Mouse (Mus musculus) hindbrain, embryonic 11.5 days (tissue): ENCODE data around the gene Alox8. TPM values are rescaled to one million over a fixed set of nuclear protein-coding genes. Genes with fewer than 3 reads are reported as not detected.

ENCODE experiments used
- ATAC-seq: fragments of 200-750 bp; cut with Nextera tagmentation; 2 replicates; pipeline ENCODE4 v1.8.0; 2017; ENCODE audit warnings: mild to moderate bottlenecking, moderate TSS enrichment, moderate library complexity; ENCODE audit not compliant: low FRiP score
- DNase-seq: peaks from one replicate; pipeline ENCODE4 v3.0.0-alpha.2; 2015; ENCODE audit warnings: low spot score
- H3K27ac ChIP-seq: fragments of 300-500 bp; sonication (generic); 2 replicates; pipeline ENCODE4 v1.5.1; 2014; ENCODE audit warnings: mild to moderate bottlenecking, low read depth, low read length
- H3K27me3 ChIP-seq: fragments of 300-500 bp; sonication (generic); 2 replicates; pipeline ENCODE4 v1.6.1; 2014; ENCODE audit warnings: mild to moderate bottlenecking, low read length, moderate library complexity, mixed read lengths; ENCODE audit not compliant: control insufficient read depth, insufficient read depth
- H3K36me3 ChIP-seq: fragments of 300-500 bp; sonication (generic); 2 replicates; pipeline ENCODE4 v1.6.1; 2014; ENCODE audit warnings: mild to moderate bottlenecking, low read length, moderate library complexity, mixed read lengths; ENCODE audit not compliant: control insufficient read depth, insufficient read depth
- H3K4me1 ChIP-seq: fragments of 300-500 bp; sonication (generic); replicated peaks from 2 replicates; pipeline ENCODE4 v1.6.1; 2014; ENCODE audit warnings: low read length, mixed read lengths; ENCODE audit not compliant: control insufficient read depth, insufficient read depth
- H3K4me2 ChIP-seq: fragments of 300-500 bp; sonication (generic); replicated peaks from 2 replicates; pipeline ENCODE4 v1.6.1; 2014; ENCODE audit warnings: mild to moderate bottlenecking, low read depth, low read length
- H3K4me3 ChIP-seq: fragments of 300-500 bp; sonication (generic); 2 replicates; pipeline ENCODE4 v1.5.1; 2014; ENCODE audit warnings: low read depth, low read length
- H3K9ac ChIP-seq: fragments of 300-500 bp; sonication (generic); 2 replicates; pipeline ENCODE4 v1.6.1; 2014; ENCODE audit warnings: low read depth, low read length
- H3K9me3 ChIP-seq: fragments of 300-500 bp; sonication (generic); 2 replicates; pipeline ENCODE4 v1.6.1; 2016; ENCODE audit warnings: low read length; ENCODE audit not compliant: control insufficient read depth
- WGBS: fragments of 180-500 bp; shearing (Covaris S2); extraction: QIAGEN DNeasy Blood & Tissue Kit; methylation state at CpG from one replicate; pipeline ENCODE4 v1.1.7; 2014; 5-methylcytosine and 5-hydroxymethylcytosine counted together
- polyA plus RNA-seq: library from polyadenylated mRNA; unstranded; fragments of >200 nt; fragmentation: Nextera tagmentation; extraction: Ambion mirVana; gene quantifications from 2 replicates; pipeline ENCODE4 v1.2.1, GENCODE M21; 2014

Gene Alox8
- 0.04 TPM in 1 of 2 replicates, not detected in the other for polyA plus RNA-seq

GRCm38 (mm10) chr11:69197743-69198142 is at the start of gene Alox8:
Gene Alox8, minus strand, starts transcription at chr11:69197843.
- DNase-seq, result no peak
- 0 out of 2 replicates have a peak within 1 kb of the TSS, but pooled peaks have one; percentile 20 for H3K9ac ChIP-seq
- no peak within 1 kb of the TSS for H3K27ac ChIP-seq
- no peak within 1 kb of the TSS for H3K4me3 ChIP-seq
- H3K9me3 ChIP-seq, result no peaks in the 10 kb centered on the region
- WGBS, result 30% methylated on average over 6 of the region's 6 CpGs
- peaks cover 17% of the 10 kb centered on the region for H3K27me3 ChIP-seq
- peak within 1 kb of the TSS; percentile 25 for H3K4me2 ChIP-seq
- no peak for ATAC-seq
- H3K4me1 ChIP-seq, result no peaks in the 10 kb centered on the region
- no peaks in the 10 kb centered on the region for H3K36me3 ChIP-seq

GRCm38 (mm10) chr11:69245643-69246042 is 48.0 kb upstream of the Alox8 start:
- Histone ChIP-seq H3K36me3 (no peaks in the 10 kb centered on the region), H3K4me2 (no peak overlapping the region), H3K9me3 (no peaks in the 10 kb centered on the region), H3K27me3 (no peaks in the 10 kb centered on the region; the same call in 1 of the 2 replicates), H3K4me1 (no peaks in the 10 kb centered on the region), H3K4me3 (no peak overlapping the region), H3K27ac (no peak overlapping the region), H3K9ac (no peak overlapping the region)
- no peak for ATAC-seq
- DNase-seq, result no peak
- WGBS, result 48% methylated on average over 2 of the region's 2 CpGs

DNA sequence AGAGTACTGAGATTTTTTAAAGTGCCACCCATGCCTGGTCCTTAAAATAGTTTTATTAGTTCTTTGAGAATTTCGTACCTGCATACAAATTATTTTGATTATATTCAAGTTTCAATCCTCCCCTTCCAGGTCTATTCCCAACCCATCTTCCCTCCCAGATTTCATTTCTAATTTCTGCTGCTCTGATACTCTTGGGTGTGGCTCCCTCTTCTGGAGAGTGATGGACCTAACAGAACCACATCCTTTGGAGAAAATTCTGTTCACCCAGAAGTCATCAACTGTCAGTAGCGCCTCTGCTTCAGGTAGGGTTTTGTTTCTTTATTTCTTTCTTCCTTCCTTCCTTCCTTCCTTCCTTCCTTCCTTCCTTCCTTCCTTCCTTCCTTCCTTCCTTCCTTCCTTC is 47.3 kb upstream of the Alox8 start:
- peak; percentile 66 for DNase-seq
- H3K27ac ChIP-seq, result no peak overlapping the region
- no peaks in the 10 kb centered on the region for H3K36me3 ChIP-seq
- 30% methylated on average over 2 of the region's 2 CpGs for WGBS
- no peak for ATAC-seq
- H3K4me3 ChIP-seq, result no peak overlapping the region
- no peaks in the 10 kb centered on the region for H3K4me1 ChIP-seq
- H3K4me2 ChIP-seq, result no peak overlapping the region
- no peaks in the 10 kb centered on the region; the same call in 1 of the 2 replicates for H3K27me3 ChIP-seq
- no peak overlapping the region for H3K9ac ChIP-seq
- H3K9me3 ChIP-seq, result no peaks in the 10 kb centered on the region

DNA sequence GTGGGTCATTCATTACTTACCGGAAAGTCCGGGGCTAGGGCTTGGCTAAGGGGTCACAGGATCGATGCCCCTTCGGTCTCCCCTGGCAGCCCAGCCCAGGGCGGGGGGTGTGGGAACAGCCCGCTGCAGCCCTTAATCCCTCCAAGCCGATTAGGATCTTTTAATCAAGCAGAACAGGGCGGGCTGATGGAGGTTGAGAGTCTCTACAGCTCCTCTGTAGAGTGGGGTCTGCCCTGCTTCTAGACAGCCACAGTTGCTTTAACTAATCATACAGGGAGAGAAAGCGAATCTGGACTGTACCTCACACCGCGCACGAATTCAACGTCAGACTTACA is 39.2 kb upstream of the Alox8 start, which contains the start of gene Gucy2e:
Gene Gucy2e (minus strand): TSS at position 111 of the 335 bp plus-strand sequence.
- Histone ChIP-seq H3K9ac (peak within 1 kb of the TSS; percentile 56), H3K27ac (0 out of 2 replicates have a peak within 1 kb of the TSS, but pooled peaks have one; percentile 37), H3K4me3 (peak within 1 kb of the TSS; percentile 44), H3K36me3 (no peaks in the 10 kb centered on the region), H3K4me2 (peak within 1 kb of the TSS; percentile 76), H3K27me3 (peaks cover 23% of the 10 kb centered on the region), H3K9me3 (no peaks in the 10 kb centered on the region), H3K4me1 (0 out of 2 replicates have a peak, but pooled peaks cover 4% of the 10 kb centered on the region)
- DNase-seq (no peak), ATAC-seq (no peak)
- 27% methylated on average over 13 of the region's 13 CpGs for WGBS

GRCm38 (mm10) chr11:69236061-69236925 is 38.6 kb upstream of the Alox8 start:
- WGBS, result 3% methylated on average over 51 of the region's 51 CpGs
- H3K27ac ChIP-seq, result 0 out of 2 replicates have a peak overlapping the region, but pooled peaks have one; percentile 37

DNA sequence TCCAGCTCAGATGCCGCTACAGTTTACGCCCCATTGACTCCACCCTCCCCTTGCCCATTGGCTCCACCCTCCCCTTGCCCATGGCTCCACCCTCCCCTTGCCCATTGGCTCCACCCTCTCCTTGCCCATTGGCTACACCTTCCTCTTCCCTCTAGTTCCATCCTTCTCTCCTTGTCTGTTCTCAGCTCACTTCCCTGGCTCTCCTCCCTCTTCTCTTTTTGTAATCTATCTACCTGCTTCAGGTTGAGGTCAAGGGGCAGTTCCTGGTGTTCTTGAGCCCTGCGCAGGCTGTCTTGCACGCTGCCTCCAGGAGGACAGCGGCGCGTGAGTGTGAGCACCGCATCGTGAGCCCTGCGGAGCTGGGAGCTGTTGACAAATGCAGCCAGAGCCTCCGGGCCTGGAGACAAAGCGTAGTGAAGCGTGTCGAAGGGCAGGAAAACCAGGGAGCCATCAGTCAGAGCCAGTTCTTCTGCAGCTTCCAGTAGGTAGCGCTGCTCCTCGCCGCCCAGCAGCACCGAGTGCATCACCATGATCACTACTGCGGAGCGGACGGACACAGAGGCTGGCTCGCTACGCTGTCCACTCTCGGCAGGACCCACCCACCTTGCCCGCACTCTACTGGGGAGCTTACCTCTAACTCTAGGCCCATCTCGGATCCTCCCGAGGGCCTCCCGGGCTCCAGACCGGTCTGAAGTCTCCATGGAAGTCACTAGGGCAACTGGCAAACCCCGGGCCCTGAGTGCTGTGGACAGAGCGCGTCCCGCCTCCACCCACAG is 37.8 kb upstream of the Alox8 start:
- H3K4me1 ChIP-seq, result 0 out of 2 replicates have a peak, but pooled peaks cover 4% of the 10 kb centered on the region
- H3K4me3 ChIP-seq, result peak overlapping the region; percentile 44
- H3K4me2 ChIP-seq, result peak overlapping the region; percentile 76
- no peaks in the 10 kb centered on the region for H3K36me3 ChIP-seq
- DNase-seq (peak; percentile 84), ATAC-seq (peak; percentile 90)
- peak overlapping the region; percentile 37; the same call in 1 of the 2 replicates for H3K27ac ChIP-seq
- H3K9ac ChIP-seq, result peak overlapping the region; percentile 56
- WGBS, result under 1% methylated on average over 33 of the region's 33 CpGs
- peaks cover 23% of the 10 kb centered on the region for H3K27me3 ChIP-seq
- H3K9me3 ChIP-seq, result no peaks in the 10 kb centered on the region

More at GRCm38 (mm10) chr11:69236061-69236925, 38.6 kb upstream of the Alox8 start:
- DNase-seq (peak; percentile 46), ATAC-seq (no peak)
- H3K4me1 ChIP-seq, result 0 out of 2 replicates have a peak, but pooled peaks cover 4% of the 10 kb centered on the region
- H3K9me3 ChIP-seq, result no peaks in the 10 kb centered on the region
- peak overlapping the region; percentile 76 for H3K4me2 ChIP-seq
- H3K9ac ChIP-seq, result peak overlapping the region; percentile 56
- H3K36me3 ChIP-seq, result no peaks in the 10 kb centered on the region
- peaks cover 23% of the 10 kb centered on the region for H3K27me3 ChIP-seq
- H3K4me3 ChIP-seq, result peak overlapping the region; percentile 44

DNA sequence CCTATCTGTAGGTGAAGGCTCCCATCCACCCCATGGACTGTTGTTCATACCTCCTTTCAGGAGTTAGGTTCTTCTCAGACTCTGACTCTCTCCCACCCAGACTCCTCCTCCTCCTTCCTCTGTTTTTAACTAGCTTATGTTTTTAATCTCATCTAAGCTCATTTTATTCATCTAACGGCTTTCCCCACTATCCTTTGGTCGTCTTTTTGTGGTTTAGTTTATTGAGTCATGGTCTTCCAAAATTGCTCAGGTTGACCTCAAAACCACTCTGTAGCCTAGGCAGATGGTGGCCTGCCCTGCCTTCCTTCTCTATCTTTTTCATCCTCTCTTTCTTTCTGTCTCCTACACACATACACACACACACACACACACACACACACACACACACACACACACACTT is 35.5 kb upstream of the Alox8 start:
- ATAC-seq (no peak), DNase-seq (no peak)
- WGBS, result 84% methylated on average over 2 of the region's 2 CpGs
- Histone ChIP-seq H3K4me2 (no peak overlapping the region), H3K4me3 (no peak overlapping the region), H3K4me1 (0 out of 2 replicates have a peak, but pooled peaks cover 4% of the 10 kb centered on the region), H3K36me3 (no peaks in the 10 kb centered on the region), H3K9me3 (no peaks in the 10 kb centered on the region), H3K27me3 (peaks cover 23% of the 10 kb centered on the region), H3K27ac (no peak overlapping the region), H3K9ac (no peak overlapping the region)

DNA sequence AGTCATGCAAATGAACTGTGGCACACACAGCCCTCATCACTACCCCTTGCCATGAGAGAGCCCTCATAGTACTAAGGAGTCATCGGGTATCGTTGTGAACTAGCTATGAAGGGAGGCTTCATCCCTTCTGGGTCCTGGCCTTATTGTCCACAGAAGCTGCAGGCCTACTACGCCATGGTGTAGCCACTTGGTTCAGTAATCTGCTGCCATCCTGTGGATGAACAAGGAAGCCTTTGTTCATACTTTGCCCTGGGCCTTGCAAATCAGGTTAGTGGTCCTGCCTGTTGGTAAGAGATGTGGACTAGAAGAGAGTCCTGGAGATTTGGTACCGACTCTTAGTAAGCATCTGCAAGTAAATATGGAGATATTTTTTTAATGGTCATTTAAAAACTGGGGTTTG is 32.8 kb upstream of the Alox8 start:
- Histone ChIP-seq H3K4me3 (no peak overlapping the region), H3K27ac (no peak overlapping the region), H3K36me3 (no peaks in the 10 kb centered on the region), H3K4me2 (no peak overlapping the region), H3K9me3 (no peaks in the 10 kb centered on the region), H3K9ac (no peak overlapping the region), H3K4me1 (no peaks in the 10 kb centered on the region), H3K27me3 (no peaks in the 10 kb centered on the region; the same call in none of the 2 replicates)
- ATAC-seq, result no peak
- no peak for DNase-seq
- 67% methylated on average over 4 of the region's 4 CpGs for WGBS
